Mouse (Mus musculus) myocyte (in vitro differentiated cells): Measurements from ENCODE around the gene Ank3.

ENCODE experiments used
- CEBPB ChIP-seq: IDR thresholded peaks from 2 replicates; pipeline ENCODE4 v1.6.1; 2011; ENCODE audit warnings: mild to moderate bottlenecking, moderate library complexity; ENCODE audit not compliant: poor library complexity, insufficient read depth, severe bottlenecking
- E2F4 ChIP-seq: IDR thresholded peaks from one replicate; pipeline ENCODE4 v1.6.1; 2011; ENCODE audit warnings: mild to moderate bottlenecking, control low read depth, moderate library complexity; ENCODE audit not compliant: insufficient read depth
- MAX ChIP-seq: IDR thresholded peaks from one replicate; pipeline ENCODE4 v1.6.1; 2011; ENCODE audit warnings: low read depth, mild to moderate bottlenecking, control low read depth
- MYOD1 ChIP-seq, 3 experiments: IDR thresholded peaks; one replicate each; pipeline ENCODE4 v1.6.1; 2011; ENCODE audit warnings: control low read depth in 2 of 3, low read depth in 2 of 3, mild to moderate bottlenecking in 2 of 3, moderate library complexity in 1 of 3; ENCODE audit not compliant: insufficient read length in 2 of 3, control insufficient read depth in 1 of 3
- MYOG ChIP-seq, 3 experiments: IDR thresholded peaks; one replicate each; pipeline ENCODE4 v1.6.1; 2011; ENCODE audit warnings: control low read depth in 2 of 3, low read depth in 2 of 3, mild to moderate bottlenecking in 2 of 3; ENCODE audit not compliant: insufficient read length in 2 of 3, control insufficient read depth in 1 of 3, insufficient read depth in 1 of 3
- POLR2A ChIP-seq: IDR thresholded peaks from one replicate; pipeline ENCODE4 v1.6.1; 2011; ENCODE audit warnings: low read depth, mild to moderate bottlenecking, control low read depth, moderate library complexity; ENCODE audit not compliant: insufficient read length
- POLR2AphosphoS2 ChIP-seq: IDR thresholded peaks from one replicate; pipeline ENCODE4 v1.6.1; 2011; ENCODE audit warnings: low read depth, control low read depth; ENCODE audit not compliant: insufficient read length
- TCF12 ChIP-seq: IDR thresholded peaks from one replicate; pipeline ENCODE4 v1.6.1; 2011; ENCODE audit warnings: mild to moderate bottlenecking, control low read depth; ENCODE audit not compliant: poor library complexity, insufficient read depth, severe bottlenecking
- TCF3 ChIP-seq: IDR thresholded peaks from one replicate; pipeline ENCODE4 v1.6.1; 2011; ENCODE audit warnings: low read depth, control low read depth; ENCODE audit not compliant: insufficient read length
- USF1 ChIP-seq: IDR thresholded peaks from one replicate; pipeline ENCODE4 v1.6.1; 2011; ENCODE audit warnings: low read depth, mild to moderate bottlenecking, control low read depth, moderate library complexity

DNA sequence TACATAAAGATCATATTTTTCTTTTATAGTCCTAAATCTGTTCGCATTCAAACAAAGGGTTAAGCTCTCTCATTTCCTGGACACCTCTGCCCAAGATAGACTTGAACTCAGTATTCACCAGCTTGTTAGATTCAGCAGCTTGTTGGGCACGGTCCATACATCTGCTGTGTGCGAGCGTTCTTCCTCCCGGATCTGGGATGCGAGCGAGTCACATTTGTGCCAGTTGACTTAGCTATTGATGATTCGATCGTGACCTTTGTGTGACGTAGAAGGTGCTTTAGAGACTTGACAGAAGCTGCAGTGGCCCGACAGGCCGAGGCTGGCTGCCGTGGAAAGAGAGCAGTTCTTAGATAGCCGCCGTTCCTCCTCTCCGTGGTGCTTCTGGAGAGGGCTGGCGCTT is 98.8 kb downstream of the Ank3 start:
- TF ChIP-seq POLR2A, result no peak
- no peak for TF ChIP-seq TCF3
- TF ChIP-seq USF1, result no peak
- no peak for TF ChIP-seq MAX
- TF ChIP-seq E2F4, result no peak
- TF ChIP-seq TCF12, result no peak
- no peak for TF ChIP-seq CEBPB
- TF ChIP-seq POLR2AphosphoS2, result no peak
- TF ChIP-seq MYOG (IDR thresholded peaks at IDR 0.05; ENCODE audit: control insufficient read depth in 1 of 3, insufficient read depth in 1 of 3, insufficient read length in 2 of 3, low read depth in 2 of 3), result no peak
- TF ChIP-seq MYOD1 (IDR thresholded peaks at IDR 0.05; ENCODE audit: control insufficient read depth in 1 of 3, insufficient read length in 2 of 3, low read depth in 2 of 3), result no peak
